Mouse (Mus musculus): ENCODE results near the gene Fbxo41. TPM values are rescaled to one million over a fixed set of nuclear protein-coding genes. Genes with fewer than 3 reads are reported as not detected.

Gene Fbxo41
- polyA plus RNA-seq, 1 experiment from 2014 or later = 0.01 TPM

DNA sequence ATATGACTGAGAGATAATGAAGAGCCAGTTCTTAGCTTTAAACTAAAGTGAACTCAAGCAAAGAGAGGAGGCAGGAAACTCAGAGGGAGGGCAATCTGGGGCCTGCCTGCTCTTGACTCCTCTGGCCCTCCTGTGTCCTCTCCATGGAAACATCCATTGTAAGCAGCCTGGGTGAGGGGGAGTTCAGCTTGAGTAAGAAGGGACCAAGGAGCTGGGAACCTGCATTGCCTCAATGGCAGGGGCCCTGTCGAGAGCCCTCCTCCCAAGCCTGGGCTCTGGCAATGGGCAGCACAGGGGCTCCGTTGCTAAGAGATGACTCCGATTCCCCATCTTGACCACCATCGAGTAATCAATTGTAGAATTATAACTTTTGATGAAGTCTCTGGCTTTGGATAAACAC is 14.3 kb downstream of the Fbxo41 start:
- Histone ChIP-seq H3K4me3 (no peak overlapping the region), H3K27ac (no peak overlapping the region), H3K9me3 (replicated peaks) (no peaks in the 10 kb centered on the region), H3K27me3 (replicated peaks) (peaks cover 38% of the 10 kb centered on the region), H3K4me1 (no peaks in the 10 kb centered on the region), H3K36me3 (no peaks in the 10 kb centered on the region), H3K4me2 (no peak overlapping the region), H3K9ac (no peak overlapping the region)
- WGBS (ENCODE audit: insufficient replicate concordance) = 66% methylated on average over 4 of the region's 4 CpGs
- no peak for ATAC-seq

DNA sequence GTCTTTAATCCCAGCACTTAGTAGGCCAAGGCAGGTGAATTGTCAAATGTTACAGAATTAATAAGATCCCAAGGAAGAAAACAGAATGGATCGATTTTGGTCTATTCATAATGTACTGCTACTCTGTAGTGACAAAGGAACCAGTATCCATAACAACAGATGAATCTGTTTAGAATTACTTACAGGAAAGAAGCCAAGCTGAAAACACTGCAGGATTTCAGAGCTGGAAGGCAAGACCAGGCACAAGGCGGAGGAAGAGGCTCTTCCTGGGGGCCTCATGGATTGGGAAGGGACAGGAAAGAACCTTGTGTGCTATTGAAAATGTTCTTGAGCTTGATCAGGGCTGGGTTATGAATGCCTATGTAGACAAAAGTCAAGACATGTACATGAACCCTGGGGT is 17.1 kb downstream of the Fbxo41 start:
- no peaks in the 10 kb centered on the region for H3K9me3 ChIP-seq (replicated peaks)
- H3K4me1 ChIP-seq = no peaks in the 10 kb centered on the region
- H3K9ac ChIP-seq = no peak overlapping the region
- no peak overlapping the region for H3K27ac ChIP-seq
- H3K4me2 ChIP-seq = no peak overlapping the region
- 41% methylated on average over 2 of the region's 2 CpGs for WGBS (ENCODE audit: insufficient replicate concordance)
- H3K36me3 ChIP-seq = no peaks in the 10 kb centered on the region
- peaks cover 65% of the 10 kb centered on the region for H3K27me3 ChIP-seq (replicated peaks)
- H3K4me3 ChIP-seq = no peak overlapping the region
- no peak for ATAC-seq

DNA sequence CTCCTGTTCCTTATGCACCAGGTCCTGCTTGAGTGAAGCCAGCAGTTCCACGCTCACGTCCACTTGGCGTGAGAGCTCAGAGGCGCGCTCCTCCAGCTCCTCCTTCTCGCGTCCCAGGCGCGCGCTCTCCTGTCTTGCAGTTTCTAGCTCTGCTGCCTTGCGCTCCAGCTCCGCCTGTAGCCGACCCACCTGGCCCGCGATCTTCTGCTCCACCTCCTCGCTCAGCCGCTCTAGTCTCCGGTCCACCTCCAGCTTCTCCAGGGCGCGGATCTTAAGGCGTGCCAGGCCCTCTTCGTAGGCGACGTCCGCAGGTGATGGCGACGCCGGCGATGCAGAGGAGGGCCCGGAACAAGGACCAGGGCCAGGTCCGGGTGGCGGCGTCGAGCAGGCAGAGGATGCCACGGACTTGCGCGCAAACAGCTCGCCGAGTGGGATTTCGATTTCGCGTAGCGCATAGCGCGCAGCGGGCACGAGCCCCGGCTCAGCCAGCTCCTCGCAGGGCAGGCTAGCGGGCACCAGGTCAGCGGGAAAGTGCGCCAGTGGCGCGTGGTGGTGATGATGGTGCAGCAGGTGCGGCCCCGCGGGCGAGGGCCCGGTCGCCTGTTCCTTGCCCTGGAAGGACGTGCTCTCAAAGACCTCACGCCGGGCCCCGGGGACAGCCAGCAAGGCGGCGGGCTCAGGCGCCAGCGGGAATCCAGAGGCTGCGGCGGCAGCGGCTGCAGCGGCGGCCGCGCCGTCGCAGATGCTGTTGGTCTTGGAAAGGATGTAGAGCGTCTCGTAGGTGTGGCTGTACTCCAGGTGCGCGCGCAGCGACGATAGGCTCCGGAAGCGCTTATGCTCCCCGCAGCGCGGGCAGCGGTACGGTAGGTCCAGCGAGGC is 18.7 kb downstream of the Fbxo41 start:
- Histone ChIP-seq H3K27me3 (replicated peaks) (peaks cover 82% of the 10 kb centered on the region), H3K4me2 (peak overlapping the region; percentile 29), H3K4me1 (no peaks in the 10 kb centered on the region), H3K9ac (no peak overlapping the region), H3K27ac (no peak overlapping the region), H3K9me3 (replicated peaks) (no peaks in the 10 kb centered on the region), H3K36me3 (no peaks in the 10 kb centered on the region), H3K4me3 (peak overlapping the region; percentile 10)
- no peak for ATAC-seq
- WGBS (ENCODE audit: insufficient replicate concordance) = 8% methylated on average over 91 of the region's 92 CpGs

DNA sequence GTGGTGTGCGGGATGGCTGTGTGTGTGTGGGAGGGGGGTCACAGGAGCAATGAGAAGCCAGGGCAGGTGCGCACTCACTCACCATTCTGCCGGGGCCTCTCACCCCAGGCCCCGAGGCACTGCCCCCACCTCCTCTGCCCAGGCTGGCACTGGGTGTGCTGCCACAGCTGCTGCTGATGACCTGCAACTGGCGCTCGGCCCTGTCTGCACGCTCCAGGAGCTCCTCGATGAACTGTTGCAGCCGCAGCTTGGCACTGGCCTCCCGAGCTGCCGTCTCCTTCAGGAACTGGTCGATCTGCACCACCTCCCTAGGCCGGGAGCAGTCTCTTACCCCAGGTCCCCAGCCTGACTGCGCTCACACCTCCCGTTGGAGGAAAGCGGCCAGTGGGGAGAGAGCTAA is 22.1 kb downstream of the Fbxo41 start:
- 56% methylated on average over 15 of the region's 16 CpGs for WGBS (ENCODE audit: insufficient replicate concordance)
- H3K4me2 ChIP-seq = no peak overlapping the region
- H3K27me3 ChIP-seq (replicated peaks) = peaks cover 91% of the 10 kb centered on the region
- no peak for ATAC-seq
- H3K9me3 ChIP-seq (replicated peaks) = no peaks in the 10 kb centered on the region
- no peak overlapping the region for H3K27ac ChIP-seq
- no peak overlapping the region for H3K9ac ChIP-seq
- no peak overlapping the region for H3K4me3 ChIP-seq
- no peaks in the 10 kb centered on the region for H3K36me3 ChIP-seq
- H3K4me1 ChIP-seq = no peaks in the 10 kb centered on the region

DNA sequence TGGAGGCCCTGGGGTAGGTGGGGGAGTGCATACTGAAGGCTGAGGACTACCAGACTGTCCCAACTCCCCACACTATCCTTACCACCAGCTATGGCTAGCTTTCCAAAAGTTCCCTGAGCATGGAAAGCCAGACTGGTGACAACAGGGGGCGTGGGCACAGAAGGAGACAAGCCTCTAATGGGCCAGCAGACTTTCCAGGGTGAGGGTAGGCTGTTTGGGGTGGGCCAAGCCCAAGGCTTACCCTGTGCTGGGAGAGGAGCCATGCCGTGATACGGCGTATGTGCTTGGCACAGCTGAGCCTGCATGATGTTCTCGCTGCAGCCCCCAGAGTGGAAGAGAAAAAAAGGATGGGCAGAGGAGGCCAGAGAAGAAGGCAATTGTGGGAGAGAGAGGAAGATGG is 22.8 kb downstream of the Fbxo41 start:
- H3K9ac ChIP-seq = no peak overlapping the region
- no peak overlapping the region for H3K4me2 ChIP-seq
- H3K4me1 ChIP-seq = no peaks in the 10 kb centered on the region
- H3K27me3 ChIP-seq (replicated peaks) = peaks cover 91% of the 10 kb centered on the region
- no peaks in the 10 kb centered on the region for H3K9me3 ChIP-seq (replicated peaks)
- ATAC-seq = no peak
- H3K36me3 ChIP-seq = no peaks in the 10 kb centered on the region
- no peak overlapping the region for H3K27ac ChIP-seq
- no peak overlapping the region for H3K4me3 ChIP-seq
- 69% methylated on average over 5 of the region's 5 CpGs for WGBS (ENCODE audit: insufficient replicate concordance)

DNA sequence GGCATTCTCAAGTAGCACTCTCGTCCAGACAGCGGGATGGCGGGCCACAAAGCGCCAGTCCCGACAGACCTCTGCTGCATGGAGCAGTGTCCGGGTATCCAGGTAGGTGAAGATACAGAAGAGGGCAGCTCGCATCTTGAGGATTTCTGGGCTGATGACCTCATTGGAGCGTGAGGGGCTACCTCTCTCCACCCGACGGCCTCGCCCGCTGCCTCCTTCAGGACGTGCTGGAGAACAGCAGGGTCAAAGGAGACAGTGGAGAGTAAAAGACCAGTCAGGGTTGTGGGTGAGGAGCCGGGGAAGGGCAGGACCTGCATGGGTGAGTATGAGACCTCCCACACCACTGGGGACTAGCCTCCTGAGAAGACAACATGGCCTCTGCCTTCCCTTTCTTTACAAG is 24.4 kb downstream of the Fbxo41 start:
- H3K9ac ChIP-seq = no peak overlapping the region
- H3K4me2 ChIP-seq = no peak overlapping the region
- peaks cover 90% of the 10 kb centered on the region for H3K27me3 ChIP-seq (replicated peaks)
- H3K9me3 ChIP-seq (replicated peaks) = no peaks in the 10 kb centered on the region
- H3K4me1 ChIP-seq = no peaks in the 10 kb centered on the region
- H3K27ac ChIP-seq = no peak overlapping the region
- 30% methylated on average over 14 of the region's 14 CpGs for WGBS (ENCODE audit: insufficient replicate concordance)
- no peak for ATAC-seq
- H3K36me3 ChIP-seq = no peaks in the 10 kb centered on the region
- no peak overlapping the region for H3K4me3 ChIP-seq

DNA sequence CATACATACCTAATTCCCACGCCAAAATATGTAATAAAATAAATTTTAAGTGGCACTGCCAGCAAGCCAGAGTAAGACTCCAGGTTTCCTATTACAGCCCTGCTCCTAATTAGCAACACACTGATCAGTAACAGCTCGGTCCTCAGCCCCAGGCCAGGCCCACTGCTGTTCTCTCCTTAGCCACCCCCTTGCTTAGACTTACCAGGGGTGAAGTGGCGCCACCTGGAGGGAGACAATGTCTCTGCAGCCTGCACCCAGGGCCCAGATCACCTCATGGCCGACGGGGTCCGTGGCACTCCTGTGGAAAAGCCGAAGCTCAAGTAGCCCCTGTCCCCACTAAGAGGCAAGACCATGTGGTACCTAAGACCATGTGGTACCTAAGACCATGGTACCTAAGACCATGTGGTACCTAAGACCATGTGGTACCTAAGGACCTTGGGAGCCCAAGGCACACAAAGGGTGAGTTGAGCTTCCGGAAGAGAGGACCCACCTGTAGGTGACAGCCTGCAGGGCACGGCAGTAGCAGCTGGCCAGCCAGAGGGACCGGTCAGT is 25.4 kb downstream of the Fbxo41 start:
- Histone ChIP-seq H3K27me3 (replicated peaks) (peaks cover 90% of the 10 kb centered on the region), H3K4me2 (no peak overlapping the region), H3K4me1 (no peaks in the 10 kb centered on the region), H3K4me3 (no peak overlapping the region), H3K36me3 (no peaks in the 10 kb centered on the region), H3K9me3 (replicated peaks) (no peaks in the 10 kb centered on the region), H3K9ac (no peak overlapping the region), H3K27ac (no peak overlapping the region)
- peak; percentile 44 for ATAC-seq
- 37% methylated on average over 10 of the region's 10 CpGs for WGBS (ENCODE audit: insufficient replicate concordance)

DNA sequence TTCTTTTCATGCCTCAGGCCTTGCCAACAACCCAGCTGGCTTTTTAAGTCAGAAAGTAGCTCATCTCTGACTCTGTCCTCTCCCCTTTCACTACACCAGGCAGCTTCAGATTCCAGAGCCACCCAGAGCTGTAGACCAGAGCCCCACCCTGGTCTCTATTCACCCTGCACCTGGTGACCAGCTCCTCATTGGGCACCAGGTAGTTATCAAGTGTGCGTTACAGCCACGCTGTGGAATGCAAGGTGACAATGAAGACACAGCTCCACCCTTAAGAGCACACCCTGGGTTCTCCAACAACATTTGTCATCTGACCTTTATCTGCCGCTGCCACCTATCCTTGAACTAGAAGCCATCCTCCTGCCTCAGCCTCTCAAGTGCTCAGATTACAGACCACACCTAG is 27.2 kb downstream of the Fbxo41 start:
- no peak for ATAC-seq
- no peak overlapping the region for H3K4me2 ChIP-seq

DNA sequence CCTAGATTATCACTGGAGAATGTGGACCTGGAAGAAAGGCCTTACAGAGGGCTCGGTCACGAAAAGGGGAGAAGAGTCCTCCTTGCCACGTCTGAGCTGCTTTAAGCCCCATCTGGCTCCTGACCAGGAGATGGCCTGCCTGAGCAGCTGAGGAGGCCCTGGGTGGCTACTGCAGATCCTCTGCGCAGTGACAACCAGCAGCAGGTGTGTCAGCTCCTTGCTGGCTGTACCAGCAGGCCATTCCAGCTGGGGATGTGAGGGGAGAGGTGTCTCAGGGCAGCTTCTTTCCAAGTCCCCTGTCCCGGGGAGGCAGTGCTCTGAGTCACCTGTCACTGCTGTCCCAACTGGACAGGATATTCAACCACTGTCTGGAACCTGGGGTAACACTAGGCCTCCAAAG is 30.3 kb downstream of the Fbxo41 start:
- no peak overlapping the region for H3K27ac ChIP-seq
- 48% methylated on average over 5 of the region's 5 CpGs for WGBS (ENCODE audit: insufficient replicate concordance)
- H3K4me3 ChIP-seq = no peak overlapping the region
- peaks cover 48% of the 10 kb centered on the region for H3K27me3 ChIP-seq (replicated peaks)
- no peaks in the 10 kb centered on the region for H3K9me3 ChIP-seq (replicated peaks)
- no peak for ATAC-seq
- peaks cover 24% of the 10 kb centered on the region for H3K36me3 ChIP-seq
- H3K9ac ChIP-seq = no peak overlapping the region
- H3K4me2 ChIP-seq = no peak overlapping the region
- no peaks in the 10 kb centered on the region for H3K4me1 ChIP-seq

More for the DNA sequence above, 27.2 kb downstream of the Fbxo41 start:
- no peak overlapping the region for H3K27ac ChIP-seq
- 53% methylated on average over 3 of the region's 3 CpGs for WGBS (ENCODE audit: insufficient replicate concordance)
- no peak overlapping the region for H3K4me3 ChIP-seq
- no peaks in the 10 kb centered on the region for H3K4me1 ChIP-seq
- H3K27me3 ChIP-seq (replicated peaks) = peaks cover 78% of the 10 kb centered on the region
- H3K9me3 ChIP-seq (replicated peaks) = no peaks in the 10 kb centered on the region
- no peaks in the 10 kb centered on the region for H3K36me3 ChIP-seq
- no peak overlapping the region for H3K9ac ChIP-seq

DNA sequence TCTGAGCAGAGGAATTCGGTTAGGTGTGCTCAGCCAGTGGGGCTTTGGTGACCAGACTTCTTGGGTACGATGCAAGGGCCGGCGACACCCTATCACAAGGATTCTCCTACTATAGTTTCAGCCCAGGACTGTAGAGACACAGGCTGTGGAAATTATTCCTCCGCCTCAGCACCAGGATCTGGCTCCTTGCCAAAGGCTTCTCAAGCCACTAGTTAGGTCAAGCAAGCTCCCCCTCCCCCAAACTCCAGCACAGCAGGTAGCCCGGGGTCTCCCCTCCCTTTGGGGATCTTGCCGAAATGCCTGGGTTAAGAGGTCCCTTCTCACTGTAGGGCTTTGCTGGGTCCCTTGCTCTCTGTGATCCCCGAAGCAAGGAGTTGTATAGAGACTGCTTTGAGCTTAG is 30.8 kb downstream of the Fbxo41 start:
- H3K9ac ChIP-seq = no peak overlapping the region
- ATAC-seq = no peak
- no peak overlapping the region for H3K4me2 ChIP-seq
- no peak overlapping the region for H3K27ac ChIP-seq
- H3K9me3 ChIP-seq (replicated peaks) = no peaks in the 10 kb centered on the region
- H3K4me3 ChIP-seq = no peak overlapping the region
- peaks cover 43% of the 10 kb centered on the region for H3K27me3 ChIP-seq (replicated peaks)
- WGBS (ENCODE audit: insufficient replicate concordance) = 51% methylated on average over 8 of the region's 8 CpGs
- peaks cover 29% of the 10 kb centered on the region for H3K36me3 ChIP-seq
- no peaks in the 10 kb centered on the region for H3K4me1 ChIP-seq

DNA sequence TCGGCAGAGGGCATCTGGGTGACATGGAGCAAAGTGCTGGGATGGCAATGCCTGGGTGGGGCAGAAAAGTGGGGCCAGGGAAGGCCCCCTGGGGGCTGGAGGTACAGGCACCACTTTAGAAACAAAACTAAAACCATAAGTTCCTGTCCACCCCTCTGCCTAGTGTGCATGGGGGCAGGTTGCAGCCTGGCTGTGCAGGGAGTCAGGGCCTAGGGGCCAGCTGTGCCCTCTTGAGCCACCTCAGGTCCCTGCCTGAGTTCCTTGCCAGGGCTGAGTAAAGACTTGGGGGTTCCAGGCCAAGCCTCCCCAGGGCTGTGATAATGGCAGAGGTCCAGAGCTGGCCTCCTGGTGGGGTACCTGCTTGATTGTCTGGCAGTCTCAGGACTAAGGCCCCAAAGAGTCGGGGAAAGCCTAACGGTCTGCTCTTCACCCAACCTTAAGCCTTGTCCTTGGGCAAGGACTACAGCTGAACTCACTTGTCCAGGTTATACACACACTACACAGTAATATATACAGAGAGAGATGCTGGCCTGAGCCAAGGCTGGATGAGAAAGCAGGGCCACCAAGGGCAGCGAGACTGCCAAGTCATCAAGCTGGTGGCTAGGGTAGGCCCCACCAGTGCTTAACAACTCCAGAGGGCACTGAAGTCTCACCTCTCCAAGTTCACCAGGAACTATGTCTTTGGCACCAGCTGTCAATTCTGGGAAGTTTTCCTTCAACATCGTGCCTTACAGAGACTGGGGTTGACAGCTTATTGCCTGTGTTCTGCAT is 32.9 kb downstream of the Fbxo41 start:
- WGBS (ENCODE audit: insufficient replicate concordance) = 70% methylated on average over 5 of the region's 5 CpGs
- Histone ChIP-seq H3K4me2 (no peak overlapping the region), H3K4me1 (no peaks in the 10 kb centered on the region), H3K27ac (no peak overlapping the region), H3K9ac (no peak overlapping the region), H3K9me3 (replicated peaks) (no peaks in the 10 kb centered on the region), H3K27me3 (replicated peaks) (peaks cover 30% of the 10 kb centered on the region), H3K4me3 (no peak overlapping the region), H3K36me3 (peaks cover 50% of the 10 kb centered on the region)
- peak; percentile 22; the same call in 1 of the 2 replicates for ATAC-seq

DNA sequence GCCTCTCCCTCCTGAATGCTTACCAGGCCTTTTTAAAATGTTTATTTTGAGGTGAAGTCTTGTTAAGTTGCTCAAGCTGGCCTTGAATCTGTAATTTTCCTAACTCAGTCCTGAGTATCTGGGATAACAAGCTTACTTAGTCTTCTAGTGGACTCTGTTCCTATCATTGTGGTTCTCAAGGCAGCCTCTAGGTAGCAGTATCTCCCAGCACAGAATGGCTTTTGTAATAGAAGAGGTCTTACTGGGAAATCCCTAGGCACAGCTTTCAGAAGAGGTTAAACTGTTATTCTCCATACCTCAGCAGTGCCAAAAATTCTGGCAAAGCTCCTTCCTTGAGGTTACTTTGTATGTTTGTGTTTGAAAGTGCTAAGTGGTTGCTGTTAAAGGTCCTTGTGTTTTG is 37.4 kb downstream of the Fbxo41 start:
- Histone ChIP-seq H3K36me3 (peaks cover 95% of the 10 kb centered on the region), H3K27me3 (replicated peaks) (no peaks in the 10 kb centered on the region), H3K9me3 (replicated peaks) (no peaks in the 10 kb centered on the region), H3K27ac (no peak overlapping the region), H3K4me1 (no peaks in the 10 kb centered on the region), H3K4me2 (no peak overlapping the region), H3K9ac (no peak overlapping the region), H3K4me3 (no peak overlapping the region)
- ATAC-seq = no peak

Measured in liver, embryonic 12.5 days (tissue).